Mouse (Mus musculus) hindbrain, embryonic 13.5 days (tissue): ENCODE results near the gene Igfals. TPM values are rescaled to one million over a fixed set of nuclear protein-coding genes. Genes with fewer than 3 reads are reported as not detected.

Experiments used
- ATAC-seq: fragments of 200-750 bp; cut with Nextera tagmentation; 2 replicates; pipeline ENCODE4 v1.8.0; 2017; ENCODE audit warnings: moderate TSS enrichment; ENCODE audit not compliant: low FRiP score
- H3K27ac ChIP-seq: fragments of 300-500 bp; sonication (generic); 2 replicates; pipeline ENCODE4 v1.5.1; 2015; ENCODE audit warnings: inconsistent platforms, mild to moderate bottlenecking, moderate library complexity
- H3K27me3 ChIP-seq: fragments of 300-500 bp; sonication (generic); 2 replicates; pipeline ENCODE4 v1.6.1; 2015; ENCODE audit warnings: mild to moderate bottlenecking, inconsistent platforms
- H3K36me3 ChIP-seq: fragments of 300-500 bp; sonication (generic); 2 replicates; pipeline ENCODE4 v1.6.1; 2015; ENCODE audit warnings: mild to moderate bottlenecking, inconsistent platforms
- H3K4me1 ChIP-seq: fragments of 300-500 bp; sonication (generic); replicated peaks from 2 replicates; pipeline ENCODE4 v1.6.1; 2015; ENCODE audit warnings: inconsistent platforms
- H3K4me2 ChIP-seq: fragments of 300-500 bp; sonication (generic); 2 replicates; pipeline ENCODE4 v1.6.1; 2015; ENCODE audit warnings: inconsistent platforms, mild to moderate bottlenecking, moderate library complexity
- H3K4me3 ChIP-seq: fragments of 300-500 bp; sonication (generic); 2 replicates; pipeline ENCODE4 v1.5.1; 2015; ENCODE audit warnings: mild to moderate bottlenecking, inconsistent platforms
- H3K9ac ChIP-seq: fragments of 300-500 bp; sonication (generic); 2 replicates; pipeline ENCODE4 v1.6.1; 2015; ENCODE audit warnings: mild to moderate bottlenecking, inconsistent platforms
- H3K9me3 ChIP-seq: fragments of 300-500 bp; sonication (generic); 2 replicates; pipeline ENCODE4 v1.6.1; 2016; ENCODE audit warnings: inconsistent platforms
- WGBS: fragments of 180-500 bp; shearing (Covaris S2); methylation state at CpG from one replicate; pipeline ENCODE4 v1.1.7; 2015; 5-methylcytosine and 5-hydroxymethylcytosine counted together
- polyA plus RNA-seq: library from polyadenylated mRNA; unstranded; fragments of >200 nt; fragmentation: Nextera tagmentation; extraction: Ambion mirVana; gene quantifications from 2 replicates; pipeline ENCODE4 v1.2.1, GENCODE M21; 2015

The Igfals gene
- polyA plus RNA-seq = 0.17 and 0.25 TPM in 2 replicates

- no peak within 1 kb of the TSS for H3K4me3 ChIP-seq
- WGBS = 87% methylated on average over 8 of the region's 8 CpGs
These were observed at the start of gene Igfals for GRCm38 (mm10) chr17:24865776-24866175. Gene Igfals (plus strand): TSS chr17:24865997.

DNA sequence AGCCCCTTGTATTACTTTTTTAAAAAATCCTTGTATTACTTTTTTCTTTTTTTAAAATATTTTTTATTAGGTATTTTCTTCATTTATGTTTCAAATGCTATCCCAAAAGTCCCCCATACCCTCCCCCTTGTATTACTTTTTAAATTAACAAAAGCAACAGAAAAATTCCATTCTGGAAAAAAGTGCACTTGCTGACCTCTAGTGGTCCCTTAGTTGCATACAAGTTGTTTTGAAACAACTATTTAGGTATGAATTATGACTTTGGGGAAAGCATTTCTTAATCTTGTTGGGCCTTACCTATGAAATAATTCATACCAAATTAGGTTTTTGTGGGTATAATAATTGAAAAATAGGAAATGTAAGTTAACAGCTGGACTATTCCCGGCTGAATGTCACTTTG lies 48.3 kb upstream of the Igfals start:
- H3K4me2 ChIP-seq = no peak overlapping the region
- no peak overlapping the region for H3K27ac ChIP-seq
- H3K4me3 ChIP-seq = no peak overlapping the region
- no peaks in the 10 kb centered on the region for H3K9me3 ChIP-seq
- no peaks in the 10 kb centered on the region for H3K36me3 ChIP-seq
- H3K27me3 ChIP-seq = 0 out of 2 replicates have a peak, but pooled peaks cover 7% of the 10 kb centered on the region
- 53% methylated on average over 1 of the region's 1 CpGs for WGBS
- H3K9ac ChIP-seq = no peak overlapping the region
- H3K4me1 ChIP-seq = no peaks in the 10 kb centered on the region
- ATAC-seq = no peak

More at GRCm38 (mm10) chr17:24865776-24866175, at the start of gene Igfals:
- ATAC-seq = no peak
- Histone ChIP-seq H3K4me2 (no peak within 1 kb of the TSS), H3K9me3 (no peaks in the 10 kb centered on the region), H3K27ac (no peak within 1 kb of the TSS), H3K27me3 (0 out of 2 replicates have a peak, but pooled peaks cover 3% of the 10 kb centered on the region), H3K9ac (peak within 1 kb of the TSS; percentile 35; the same call in 1 of the 2 replicates), H3K36me3 (peaks cover 51% of the 10 kb centered on the region), H3K4me1 (no peaks in the 10 kb centered on the region)

DNA sequence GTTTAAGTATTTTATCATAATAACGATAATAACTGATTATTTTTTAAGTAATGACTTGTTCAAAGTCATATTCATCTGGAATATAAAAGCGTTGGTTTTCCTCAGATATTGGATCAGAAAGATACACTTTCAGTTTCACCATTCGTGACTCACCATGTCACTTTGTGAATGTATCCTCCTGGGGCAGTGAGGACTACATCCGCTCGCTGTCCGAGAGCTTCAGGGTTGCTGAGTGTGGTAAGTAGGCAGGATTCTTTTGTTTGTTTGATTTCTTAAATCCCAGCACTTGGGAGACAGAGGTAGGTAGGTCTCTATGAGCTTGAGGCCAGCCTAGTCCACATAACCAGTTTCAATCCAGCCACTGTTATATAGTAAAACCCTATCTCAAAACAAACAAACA lies 47.6 kb upstream of the Igfals start:
- no peak overlapping the region for H3K4me2 ChIP-seq
- no peak overlapping the region for H3K9ac ChIP-seq
- 62% methylated on average over 6 of the region's 6 CpGs for WGBS
- no peak overlapping the region for H3K27ac ChIP-seq
- no peak overlapping the region for H3K4me3 ChIP-seq
- H3K9me3 ChIP-seq = no peaks in the 10 kb centered on the region
- H3K4me1 ChIP-seq = no peaks in the 10 kb centered on the region
- H3K27me3 ChIP-seq = 0 out of 2 replicates have a peak, but pooled peaks cover 7% of the 10 kb centered on the region
- no peak for ATAC-seq
- H3K36me3 ChIP-seq = no peaks in the 10 kb centered on the region

DNA sequence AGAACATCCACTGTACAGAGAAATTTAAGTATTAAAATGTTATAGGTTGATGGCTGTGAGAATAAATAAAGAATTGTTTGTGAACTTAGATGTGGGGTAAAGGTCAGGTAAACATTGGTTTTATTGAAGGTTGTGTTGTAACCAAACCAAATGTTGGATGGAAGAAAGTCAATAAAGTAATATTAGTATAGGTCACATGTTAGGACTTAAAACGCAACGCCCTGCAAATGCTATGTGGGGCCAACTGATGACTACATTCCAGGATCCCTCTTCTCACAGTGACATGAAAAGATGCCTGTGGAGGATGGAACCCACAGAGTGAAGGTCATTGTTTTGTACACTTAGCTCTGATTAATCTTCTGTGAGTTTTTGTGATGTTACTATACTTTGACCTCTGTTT lies 46.3 kb upstream of the Igfals start:
- H3K27ac ChIP-seq = no peak overlapping the region
- no peak for ATAC-seq
- WGBS = 64% methylated on average over 2 of the region's 2 CpGs

GRCm38 (mm10) chr17:24821351-24822280 lies 44.2 kb upstream of the Igfals start:
- Histone ChIP-seq H3K4me1 (no peaks in the 10 kb centered on the region), H3K36me3 (no peaks in the 10 kb centered on the region), H3K9me3 (no peaks in the 10 kb centered on the region), H3K9ac (no peak overlapping the region), H3K27me3 (peaks cover 22% of the 10 kb centered on the region; the same call in 1 of the 2 replicates), H3K4me3 (no peak overlapping the region), H3K4me2 (no peak overlapping the region), H3K27ac (no peak overlapping the region)
- no peak for ATAC-seq
- 51% methylated on average over 3 of the region's 3 CpGs for WGBS

More for the DNA sequence above, 46.3 kb upstream of the Igfals start:
- no peaks in the 10 kb centered on the region for H3K9me3 ChIP-seq
- no peak overlapping the region for H3K4me2 ChIP-seq
- no peaks in the 10 kb centered on the region for H3K4me1 ChIP-seq
- H3K4me3 ChIP-seq = no peak overlapping the region
- no peak overlapping the region for H3K9ac ChIP-seq
- H3K27me3 ChIP-seq = peaks cover 10% of the 10 kb centered on the region; the same call in 1 of the 2 replicates
- H3K36me3 ChIP-seq = no peaks in the 10 kb centered on the region

DNA sequence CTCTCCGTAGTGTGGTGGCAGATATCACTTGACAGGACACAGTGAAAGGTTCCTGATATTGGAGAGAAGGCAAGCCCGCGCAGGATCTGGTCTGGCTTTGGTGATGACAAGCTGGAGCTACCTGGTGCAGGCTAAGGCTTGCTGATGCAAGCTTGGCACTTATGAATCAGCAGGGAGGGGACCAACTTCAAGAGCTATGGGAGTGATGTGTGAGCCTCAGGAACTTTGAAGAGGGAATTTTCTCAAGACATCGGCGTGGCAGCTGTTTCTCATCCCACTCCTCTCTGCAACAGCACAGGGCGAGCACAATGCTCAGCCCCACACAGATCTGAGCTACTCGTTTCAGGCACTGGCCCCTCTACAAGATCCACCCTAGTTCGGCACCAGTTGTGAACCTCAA lies 26.0 kb upstream of the Igfals start, which contains the start of gene Hagh:
Hagh (plus strand) TSS at position 302 of the 400 bp plus-strand sequence.
- Histone ChIP-seq H3K27ac (no peak within 1 kb of the TSS), H3K4me3 (no peak within 1 kb of the TSS), H3K9ac (no peak within 1 kb of the TSS; the same call in 1 of the 2 replicates), H3K36me3 (no peaks in the 10 kb centered on the region), H3K4me2 (no peak within 1 kb of the TSS), H3K9me3 (no peaks in the 10 kb centered on the region), H3K4me1 (no peaks in the 10 kb centered on the region), H3K27me3 (peaks cover 27% of the 10 kb centered on the region)
- ATAC-seq = no peak
- 73% methylated on average over 8 of the region's 8 CpGs for WGBS

DNA sequence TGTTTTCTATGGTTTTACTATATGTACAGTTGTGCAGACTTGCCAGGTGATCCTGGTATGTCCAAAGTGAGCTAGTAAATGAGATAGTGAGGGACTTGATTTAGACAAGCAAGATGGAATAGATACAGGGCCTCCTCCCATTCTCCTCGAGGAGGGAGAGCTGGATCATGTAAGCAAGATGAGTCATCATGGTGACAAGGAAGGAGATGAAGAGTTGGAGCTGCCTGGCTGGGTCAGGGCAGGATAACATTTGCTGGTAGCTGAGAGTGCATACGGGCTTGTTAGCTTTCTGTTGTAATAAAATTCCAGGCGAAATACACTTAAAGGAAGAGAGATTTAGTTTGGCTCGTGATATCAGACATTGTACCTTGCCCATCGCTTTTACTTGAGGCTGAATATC lies 25.5 kb upstream of the Igfals start:
- no peak for ATAC-seq
- Histone ChIP-seq H3K4me1 (no peaks in the 10 kb centered on the region), H3K4me2 (no peak overlapping the region), H3K4me3 (no peak overlapping the region), H3K36me3 (no peaks in the 10 kb centered on the region), H3K9ac (no peak overlapping the region), H3K27me3 (peaks cover 30% of the 10 kb centered on the region), H3K27ac (no peak overlapping the region), H3K9me3 (no peaks in the 10 kb centered on the region)
- 66% methylated on average over 5 of the region's 5 CpGs for WGBS

DNA sequence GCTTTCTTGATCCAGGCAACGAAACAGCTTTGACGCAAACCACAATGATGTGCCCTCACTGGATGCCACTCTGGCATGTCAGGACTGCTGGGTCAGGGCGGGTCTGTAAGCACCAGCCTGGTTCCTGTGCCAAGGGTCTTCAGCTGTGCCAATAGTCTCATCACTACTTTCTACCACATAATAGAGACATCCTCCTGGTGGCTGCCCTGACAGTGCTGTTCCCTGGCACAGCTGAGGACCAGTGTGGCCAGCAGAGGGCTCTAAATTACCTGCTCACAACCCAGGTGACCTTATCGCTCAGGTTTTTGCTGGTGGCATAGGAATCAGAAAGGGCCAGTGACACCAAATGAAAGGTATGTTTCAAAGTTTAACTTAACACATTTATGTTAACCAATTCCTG lies 24.7 kb upstream of the Igfals start:
- WGBS = 56% methylated on average over 4 of the region's 4 CpGs
- H3K27ac ChIP-seq = no peak overlapping the region
- H3K9me3 ChIP-seq = no peaks in the 10 kb centered on the region
- no peaks in the 10 kb centered on the region for H3K36me3 ChIP-seq
- no peak overlapping the region for H3K4me3 ChIP-seq
- H3K9ac ChIP-seq = no peak overlapping the region
- H3K4me1 ChIP-seq = no peaks in the 10 kb centered on the region
- ATAC-seq = no peak
- H3K4me2 ChIP-seq = no peak overlapping the region
- peaks cover 27% of the 10 kb centered on the region for H3K27me3 ChIP-seq

GRCm38 (mm10) chr17:24842631-24843030 lies 23.2 kb upstream of the Igfals start:
- H3K4me1 ChIP-seq = peaks cover 2% of the 10 kb centered on the region; the same call in 1 of the 2 replicates
- no peak for ATAC-seq
- H3K27ac ChIP-seq = no peak overlapping the region
- H3K9ac ChIP-seq = no peak overlapping the region
- H3K27me3 ChIP-seq = peaks cover 25% of the 10 kb centered on the region
- H3K4me3 ChIP-seq = no peak overlapping the region
- H3K9me3 ChIP-seq = no peaks in the 10 kb centered on the region
- no peaks in the 10 kb centered on the region for H3K36me3 ChIP-seq
- WGBS = 55% methylated on average over 2 of the region's 2 CpGs
- no peak overlapping the region for H3K4me2 ChIP-seq

DNA sequence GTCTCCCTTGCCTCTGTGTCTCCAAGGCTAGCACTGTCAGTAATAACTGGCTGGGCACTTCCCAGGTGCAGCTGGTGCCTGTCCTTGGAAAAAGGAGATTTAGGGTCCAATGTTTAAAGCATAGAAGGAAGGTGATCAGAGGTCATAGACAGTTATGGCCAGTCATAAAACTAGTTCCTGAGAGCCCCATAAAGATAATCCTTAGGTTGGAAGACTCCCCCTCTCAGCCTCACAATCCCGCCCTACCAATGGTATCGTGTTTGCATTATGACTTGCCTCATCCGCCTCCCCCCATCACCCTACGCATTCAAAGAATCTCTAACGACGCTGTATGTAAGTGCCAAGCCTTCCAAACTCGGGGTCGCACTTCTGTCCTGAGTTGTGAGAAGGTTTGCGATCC lies 21.3 kb upstream of the Igfals start:
- no peak for ATAC-seq
- no peaks in the 10 kb centered on the region for H3K36me3 ChIP-seq
- no peaks in the 10 kb centered on the region for H3K9me3 ChIP-seq
- no peak overlapping the region for H3K4me3 ChIP-seq
- peaks cover 14% of the 10 kb centered on the region for H3K4me1 ChIP-seq
- H3K9ac ChIP-seq = no peak overlapping the region
- 52% methylated on average over 9 of the region's 9 CpGs for WGBS
- peaks cover 25% of the 10 kb centered on the region for H3K27me3 ChIP-seq
- H3K27ac ChIP-seq = no peak overlapping the region
- no peak overlapping the region for H3K4me2 ChIP-seq

GRCm38 (mm10) chr17:24847386-24847785 lies 18.4 kb upstream of the Igfals start:
- no peak overlapping the region for H3K4me3 ChIP-seq
- no peak overlapping the region for H3K4me2 ChIP-seq
- no peaks in the 10 kb centered on the region for H3K9me3 ChIP-seq
- H3K9ac ChIP-seq = no peak overlapping the region
- WGBS = 97% methylated on average over 1 of the region's 1 CpGs
- peaks cover 18% of the 10 kb centered on the region for H3K27me3 ChIP-seq
- H3K36me3 ChIP-seq = no peaks in the 10 kb centered on the region
- no peak overlapping the region for H3K27ac ChIP-seq
- H3K4me1 ChIP-seq = peaks cover 27% of the 10 kb centered on the region
- no peak for ATAC-seq

- peak overlapping the region; percentile 80 for H3K4me3 ChIP-seq
These were observed 17.2 kb upstream of the Igfals start for GRCm38 (mm10) chr17:24848600-24849031.

More at GRCm38 (mm10) chr17:24848600-24849031, 17.2 kb upstream of the Igfals start:
- no peak for ATAC-seq
- Histone ChIP-seq H3K27me3 (peaks cover 18% of the 10 kb centered on the region), H3K4me2 (peak overlapping the region; percentile 91), H3K9ac (peak overlapping the region; percentile 29; the same call in 1 of the 2 replicates), H3K4me1 (peaks cover 27% of the 10 kb centered on the region), H3K9me3 (no peaks in the 10 kb centered on the region), H3K36me3 (peaks cover 6% of the 10 kb centered on the region), H3K27ac (no peak overlapping the region)
